Mouse (Mus musculus) thymus, postnatal 14 days (tissue): ENCODE data around the gene Tnfrsf1b.

Experiments
- DNase-seq: peaks from one replicate; pipeline ENCODE4 v3.0.0; 2021

Gene Tnfrsf1b

DNA sequence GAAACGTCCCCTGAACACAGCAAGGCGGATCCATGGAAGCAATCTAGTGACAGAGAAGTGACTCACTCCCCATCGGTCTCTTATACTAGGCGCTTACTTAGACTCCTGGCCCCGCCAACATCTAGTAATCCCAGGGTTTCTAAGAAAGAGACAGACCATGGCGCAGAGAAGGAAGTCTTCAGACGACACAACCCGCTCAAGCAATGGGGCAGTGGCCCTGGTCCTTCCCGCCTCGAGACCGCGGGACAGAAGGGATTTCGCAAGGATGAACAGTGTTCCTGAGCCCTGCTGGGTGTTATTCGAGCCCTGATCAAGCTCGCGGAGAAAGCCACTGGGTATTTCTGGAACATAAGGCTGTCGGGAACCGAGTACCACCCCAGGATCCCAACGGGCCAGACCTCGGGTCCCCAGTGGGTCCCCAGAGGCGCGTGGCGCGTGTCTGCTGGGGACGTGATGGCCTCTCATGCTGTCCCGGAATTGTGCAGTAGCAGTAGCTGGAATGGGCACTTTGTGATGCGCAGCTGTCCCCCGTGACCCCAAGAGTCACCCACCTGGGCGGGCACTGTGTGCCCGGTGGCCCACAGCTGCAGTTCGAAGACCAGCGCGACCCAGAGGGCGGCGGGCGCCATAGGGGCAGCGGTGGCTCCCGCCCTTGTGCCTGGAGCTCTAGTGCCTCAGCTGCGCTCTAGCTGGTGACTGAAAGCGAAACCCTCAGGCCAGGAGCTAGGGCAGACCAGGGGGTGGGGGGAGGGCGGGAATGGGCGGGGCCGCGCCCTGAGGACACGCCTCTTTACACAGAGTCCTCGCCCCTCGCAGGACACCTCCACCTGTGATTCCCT lies at the start of gene Tnfrsf1b:
Tnfrsf1b (minus strand) TSS at position 698 of the 839 bp plus-strand sequence.
- DNase-seq = peak; percentile 65

DNA sequence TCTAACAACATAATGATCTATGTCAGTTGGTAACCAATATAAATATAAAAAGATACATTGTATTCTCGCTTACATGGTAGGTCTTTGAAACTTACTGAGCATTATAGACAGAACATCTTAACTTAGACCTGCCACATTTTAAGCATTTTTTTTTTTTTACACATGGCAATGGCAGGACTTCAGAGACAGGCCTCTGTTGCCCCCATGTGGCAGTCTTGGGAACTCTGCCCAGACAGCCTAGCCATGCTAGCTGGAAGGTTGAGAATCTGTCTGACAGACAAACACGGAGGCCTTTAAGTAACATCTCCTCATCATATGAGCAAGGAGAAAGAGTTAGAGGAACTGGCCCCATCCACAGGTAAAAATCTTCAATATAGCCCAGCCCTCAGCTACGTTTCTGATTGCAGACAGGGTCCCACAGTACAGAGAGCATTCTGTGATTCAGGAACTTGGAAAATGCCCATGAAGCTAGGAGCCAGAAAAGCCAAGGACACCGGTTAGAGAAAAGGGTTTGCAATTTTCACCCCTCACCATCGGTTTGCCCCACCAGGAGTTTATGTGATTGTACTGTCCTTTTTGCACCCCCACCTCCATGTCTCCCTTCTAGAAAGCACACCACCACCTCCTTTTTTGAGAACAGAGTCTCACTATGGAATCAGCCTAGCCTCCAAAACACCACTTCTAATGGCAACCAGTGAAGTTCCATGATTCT lies 49.1 kb upstream of the Tnfrsf1b start:
- peak; percentile 85 for DNase-seq

DNA sequence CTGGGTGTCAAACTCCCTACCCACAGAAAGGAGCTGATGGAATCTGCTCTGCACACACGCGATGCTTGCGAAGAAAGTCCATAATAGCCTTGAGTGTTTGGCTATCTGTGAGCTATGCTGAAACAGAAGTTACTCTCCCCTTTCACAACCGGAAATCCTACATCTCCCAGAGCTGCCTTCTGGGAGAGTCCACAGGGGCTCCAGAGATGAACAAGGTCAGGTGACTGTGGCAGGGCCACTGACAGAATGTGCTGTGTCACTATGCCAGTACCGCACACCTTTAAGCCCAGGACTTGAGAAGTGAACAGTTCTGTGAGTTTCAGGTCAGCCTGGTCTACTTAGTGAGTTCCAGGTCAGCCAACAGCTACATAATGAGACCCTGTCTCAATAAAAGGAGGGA lies 47.9 kb upstream of the Tnfrsf1b start:
- no peak for DNase-seq

GRCm38 (mm10) chr4:145286369-145287120 lies 39.9 kb upstream of the Tnfrsf1b start:
- DNase-seq = peak; percentile 77

- DNase-seq = no peak
Measured at GRCm38 (mm10) chr4:145284675-145285074, 38.0 kb upstream of the Tnfrsf1b start.

GRCm38 (mm10) chr4:145283441-145283840 lies 36.8 kb upstream of the Tnfrsf1b start:
- no peak for DNase-seq

DNA sequence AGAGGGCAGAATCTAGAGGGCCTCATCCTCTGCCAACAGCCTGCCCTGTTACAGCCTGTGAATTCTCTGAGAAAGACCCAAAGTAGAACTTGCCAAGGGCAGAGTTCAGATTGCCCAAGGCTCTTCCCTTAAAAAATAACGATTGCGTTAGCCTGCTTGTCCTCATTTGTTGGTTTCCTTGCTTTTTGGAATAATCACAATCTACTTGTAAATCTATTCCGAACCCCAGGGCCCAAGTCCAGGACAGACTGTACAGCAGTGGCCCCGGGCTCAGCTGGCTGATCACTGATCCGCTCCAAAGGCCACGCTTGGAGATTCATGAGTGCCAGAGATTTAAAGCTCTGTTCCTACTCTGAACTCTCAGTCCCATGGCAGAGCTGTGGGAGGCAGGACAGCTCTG lies 34.3 kb upstream of the Tnfrsf1b start:
- no peak for DNase-seq

- no peak for DNase-seq
Measured at GRCm38 (mm10) chr4:145278724-145279370, 32.2 kb upstream of the Tnfrsf1b start.

DNA sequence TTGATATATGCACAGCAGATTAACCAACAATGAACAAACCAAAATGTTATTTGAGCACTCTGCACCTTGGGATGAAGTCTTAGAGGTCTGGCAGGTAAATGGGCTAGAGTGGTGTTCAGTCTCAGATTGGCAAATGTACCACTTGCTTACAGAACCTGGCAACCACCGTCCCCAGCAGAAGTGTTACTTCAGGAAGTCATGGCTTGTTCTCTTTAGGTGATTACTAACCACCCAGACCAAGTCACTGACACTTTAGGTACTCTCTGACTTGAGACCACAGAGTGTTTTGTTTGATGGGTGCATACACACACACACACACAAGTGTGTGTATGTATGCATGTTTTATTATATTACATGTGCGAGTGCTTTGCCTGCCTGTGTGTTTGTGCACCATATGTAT lies 31.6 kb upstream of the Tnfrsf1b start:
- DNase-seq = no peak

DNA sequence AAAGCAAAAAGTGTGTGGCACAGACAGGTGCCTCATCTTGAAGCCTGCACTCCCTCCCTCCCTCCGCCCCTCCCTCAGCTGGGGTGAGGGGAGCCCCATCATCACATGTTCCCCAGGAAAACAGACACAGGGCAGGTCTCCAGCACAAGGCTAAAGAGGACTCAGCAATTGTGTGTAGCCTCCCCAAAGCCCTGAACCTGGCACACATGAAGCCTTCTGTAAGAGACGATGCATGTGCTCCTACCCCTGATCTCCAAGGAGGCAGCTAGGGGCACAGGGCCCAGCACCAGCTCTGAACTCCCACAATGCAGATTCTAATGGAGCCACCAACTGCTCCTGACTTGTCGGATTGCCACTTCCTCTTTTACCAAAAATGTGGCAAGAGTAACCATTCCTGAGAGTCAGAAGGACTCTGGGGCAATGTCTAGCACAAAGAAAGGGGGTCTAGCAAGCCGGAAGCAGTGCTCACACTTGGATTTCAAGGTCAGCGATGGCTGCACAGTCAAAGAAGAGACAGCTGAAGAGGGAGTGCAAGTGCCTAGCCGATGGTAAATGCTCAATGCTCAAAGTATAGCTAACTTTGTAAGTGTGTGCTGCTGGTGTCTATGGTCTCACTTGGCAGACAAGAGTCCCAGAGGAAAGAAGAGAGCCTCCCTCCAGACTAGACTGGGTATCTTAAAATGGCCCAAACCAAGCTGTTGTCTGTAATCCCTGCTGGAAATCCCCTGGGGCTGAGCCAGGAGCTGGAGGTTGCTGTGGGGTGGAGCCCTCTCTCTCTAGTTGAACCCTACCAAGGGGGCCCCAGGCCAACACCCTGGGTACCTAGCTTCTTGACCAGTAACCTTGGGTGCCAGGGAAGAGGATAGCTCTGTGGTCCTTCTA lies 29.9 kb upstream of the Tnfrsf1b start:
- peak; percentile 30 for DNase-seq

DNA sequence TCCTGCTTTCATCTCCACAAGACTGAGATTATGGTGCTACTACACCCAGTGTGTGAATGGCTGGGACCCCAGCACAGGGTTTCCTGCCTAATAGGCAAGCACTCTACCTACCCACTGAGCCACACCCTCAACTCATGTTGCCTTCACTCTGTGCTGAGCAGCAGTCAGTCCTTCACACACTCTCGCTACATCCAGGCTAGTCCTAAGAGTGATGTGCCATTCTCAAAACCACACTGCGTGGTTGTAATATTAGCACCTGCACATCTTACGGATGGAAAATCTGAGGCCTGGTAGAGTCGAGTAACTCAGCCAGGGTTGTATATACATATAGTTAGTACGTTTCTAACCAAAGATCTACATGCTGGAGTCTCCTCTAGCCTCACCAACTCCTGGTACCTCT lies 28.2 kb upstream of the Tnfrsf1b start:
- no peak for DNase-seq

GRCm38 (mm10) chr4:145273923-145274322 lies 27.3 kb upstream of the Tnfrsf1b start:
- DNase-seq = no peak

GRCm38 (mm10) chr4:145272763-145273162 lies 26.1 kb upstream of the Tnfrsf1b start:
- no peak for DNase-seq

GRCm38 (mm10) chr4:145271634-145272033 lies 25.0 kb upstream of the Tnfrsf1b start:
- no peak for DNase-seq

- no peak for DNase-seq
Measured at GRCm38 (mm10) chr4:145270136-145270535, 23.5 kb upstream of the Tnfrsf1b start.

DNA sequence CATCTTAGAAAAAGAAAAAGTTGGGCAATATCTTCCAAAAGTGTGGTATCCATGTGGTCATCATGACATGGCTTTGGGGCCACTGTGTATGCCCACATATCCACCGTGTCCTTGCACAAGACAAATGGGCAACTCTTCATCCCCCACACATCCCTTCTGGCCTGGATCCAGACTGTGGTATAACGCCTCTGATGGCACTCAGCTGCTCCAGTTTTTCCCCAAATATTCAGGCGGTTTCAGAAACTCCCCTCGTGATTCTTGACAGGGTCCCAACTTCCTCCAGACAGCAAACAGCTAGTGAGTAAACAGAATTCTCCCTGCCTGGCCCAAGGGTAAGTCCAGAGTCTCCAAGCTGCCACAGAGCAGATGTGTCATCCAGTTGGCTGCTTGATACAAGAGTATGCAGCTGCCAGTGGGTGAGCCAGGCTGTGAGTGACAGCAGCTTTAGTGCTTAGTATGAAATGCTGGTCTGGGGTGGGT lies 21.0 kb upstream of the Tnfrsf1b start:
- no peak for DNase-seq

DNA sequence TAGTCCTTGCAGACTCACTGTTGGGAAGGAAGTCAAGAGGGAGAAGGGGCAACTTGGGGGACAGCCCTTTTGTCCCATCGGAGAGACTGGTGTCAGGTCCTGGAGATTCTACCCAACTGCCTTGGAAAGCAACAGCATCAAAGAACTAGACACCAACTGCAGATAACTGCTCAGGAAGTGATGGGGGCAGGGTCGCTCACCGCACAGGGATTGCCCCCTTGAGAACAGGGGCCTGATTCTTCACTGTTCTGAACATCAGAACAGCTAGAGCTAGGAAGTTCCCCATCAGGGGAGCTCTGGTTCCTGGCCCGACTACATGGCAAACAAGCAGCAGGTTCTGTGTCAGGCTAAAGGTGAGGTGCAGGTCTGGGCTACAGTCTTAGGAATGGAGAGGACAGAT lies 19.8 kb upstream of the Tnfrsf1b start:
- DNase-seq = peak; percentile 59

- no peak for DNase-seq
Measured at GRCm38 (mm10) chr4:145264761-145265160, 18.1 kb upstream of the Tnfrsf1b start.

GRCm38 (mm10) chr4:145263583-145263982 lies 16.9 kb upstream of the Tnfrsf1b start:
- DNase-seq = no peak

GRCm38 (mm10) chr4:145260802-145261201 lies 14.1 kb upstream of the Tnfrsf1b start:
- no peak for DNase-seq

DNA sequence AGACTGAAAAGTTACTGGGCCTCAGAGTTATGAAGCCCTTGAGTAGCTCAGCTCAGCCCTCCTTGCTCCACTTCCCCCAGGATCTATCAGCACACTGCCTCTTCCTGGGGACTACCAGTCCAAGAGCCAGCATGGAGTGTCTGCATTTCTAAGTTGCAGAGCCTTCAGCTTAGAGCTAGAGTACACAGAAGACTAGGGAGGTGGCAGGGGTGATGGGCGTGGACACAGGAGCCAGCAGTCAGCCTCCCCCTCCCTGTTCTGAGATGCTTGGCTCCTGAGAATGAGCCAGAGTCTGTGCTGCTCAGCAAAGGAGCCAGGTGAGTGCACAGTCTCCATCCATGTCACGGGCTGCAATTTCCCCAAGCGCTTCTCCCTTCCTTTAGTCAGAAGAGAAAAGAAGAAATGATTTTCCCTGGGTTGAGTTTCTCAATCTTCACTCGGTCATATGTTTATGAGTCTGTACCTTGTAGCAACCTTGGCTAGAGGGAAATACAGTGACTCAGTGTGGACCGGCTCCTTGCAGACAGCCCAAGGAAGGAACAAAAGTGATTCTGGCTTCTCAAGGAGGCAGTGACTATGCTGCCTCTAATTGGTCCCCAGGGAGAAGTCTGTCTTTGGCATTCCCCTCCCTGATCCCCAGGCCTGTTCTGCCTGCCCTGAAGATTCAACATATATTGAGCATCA lies 11.2 kb upstream of the Tnfrsf1b start:
- no peak for DNase-seq
